Mouse (Mus musculus): Measurements from ENCODE around the gene Lrrc10. TPM values are rescaled to one million over a fixed set of nuclear protein-coding genes. Genes with fewer than 3 reads are reported as not detected.
"Not testable (repeated sequence)": the region's sequence is repeated elsewhere in the genome, so short reads cannot be mapped to it uniquely, and the experiment has no call there.

Lrrc10 gene
- total RNA-seq, 2 experiments from 2014 or later = 247 to 264 TPM

DNA sequence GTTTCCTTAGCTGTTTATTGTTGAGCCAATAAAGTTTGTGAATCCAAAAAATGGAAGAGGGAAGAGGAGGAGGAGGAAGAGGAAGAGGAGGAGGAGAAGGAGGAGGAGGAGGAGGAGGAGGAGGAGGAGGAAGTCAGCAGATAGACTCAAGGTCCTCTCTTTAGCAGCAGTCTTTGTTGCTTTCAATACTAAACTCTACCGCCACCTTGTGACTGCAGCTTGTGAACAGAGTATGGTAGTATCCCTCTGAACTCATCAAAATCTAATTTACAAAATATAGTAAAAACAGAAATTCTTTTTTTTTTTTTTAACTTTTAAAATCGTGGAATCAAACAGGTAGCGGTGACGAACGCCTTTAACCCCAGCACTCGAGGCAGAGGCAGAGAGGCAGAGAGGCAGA is 4.8 kb upstream of the Lrrc10 start:
- intact Hi-C loops (cut with DNase I) = no loop called here
- DNase-seq = no peak

- intact Hi-C loops (cut with DNase I) = no loop called here
- peak; percentile 51 to 63 for DNase-seq
These were observed 2.8 kb upstream of the Lrrc10 start for GRCm38 (mm10) chr10:117042295-117042694.

- DNase-seq = peak; percentile 39 to 63
- intact Hi-C loops (cut with DNase I) = not testable (repeated sequence)
These were observed 1.5 kb upstream of the Lrrc10 start for GRCm38 (mm10) chr10:117043497-117044166.

GRCm38 (mm10) chr10:117049253-117049652 is 4.1 kb downstream of the Lrrc10 start:
- DNase-seq = no peak
- intact Hi-C loops (cut with DNase I) = no loop called here

DNA sequence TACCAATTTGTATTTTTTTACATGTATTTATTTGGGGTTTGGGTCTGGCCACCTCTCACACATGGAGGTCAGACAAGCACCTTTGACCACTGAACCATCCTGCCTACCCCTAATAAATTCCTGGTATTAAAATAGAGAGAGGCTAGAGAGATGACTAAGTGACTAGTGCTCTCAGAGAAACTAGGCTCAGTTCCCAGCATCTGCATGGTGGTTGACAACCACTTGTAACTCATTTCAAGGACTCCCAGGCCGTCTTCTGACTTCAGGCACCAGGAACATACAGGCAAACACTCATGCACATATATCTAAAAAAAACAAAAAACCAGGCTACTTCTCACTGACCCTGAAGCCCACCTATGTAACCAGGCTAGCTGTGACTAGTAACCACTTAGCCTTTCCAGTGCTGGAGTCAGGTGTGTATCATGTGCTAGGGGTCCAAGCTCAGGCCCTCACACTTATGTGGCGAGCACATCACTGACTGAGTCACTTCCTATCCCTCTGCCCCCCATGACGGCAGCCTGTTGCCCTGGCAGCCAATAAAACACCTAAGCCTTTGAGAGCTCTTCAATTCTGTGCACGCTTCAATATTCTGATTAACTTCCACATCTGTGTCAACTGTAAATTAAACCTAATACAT is 4.9 kb downstream of the Lrrc10 start:
- no peak for DNase-seq
- intact Hi-C loops (cut with DNase I) = no loop called here

GRCm38 (mm10) chr10:117055668-117056067 is 10.5 kb downstream of the Lrrc10 start:
- intact Hi-C loops (cut with DNase I) = loop anchor here (5.0 kb wide), 1 partner anchor 152 kb away; no protein-coding TSS in a partner anchor
- DNase-seq = no peak

GRCm38 (mm10) chr10:117062894-117063253 is 17.7 kb downstream of the Lrrc10 start:
- DNase-seq = no peak
- intact Hi-C loops (cut with DNase I) = loop anchor here (2.0 kb wide), 1 partner anchor 86 kb away; the partner anchor contains the start of gene Frs2

DNA sequence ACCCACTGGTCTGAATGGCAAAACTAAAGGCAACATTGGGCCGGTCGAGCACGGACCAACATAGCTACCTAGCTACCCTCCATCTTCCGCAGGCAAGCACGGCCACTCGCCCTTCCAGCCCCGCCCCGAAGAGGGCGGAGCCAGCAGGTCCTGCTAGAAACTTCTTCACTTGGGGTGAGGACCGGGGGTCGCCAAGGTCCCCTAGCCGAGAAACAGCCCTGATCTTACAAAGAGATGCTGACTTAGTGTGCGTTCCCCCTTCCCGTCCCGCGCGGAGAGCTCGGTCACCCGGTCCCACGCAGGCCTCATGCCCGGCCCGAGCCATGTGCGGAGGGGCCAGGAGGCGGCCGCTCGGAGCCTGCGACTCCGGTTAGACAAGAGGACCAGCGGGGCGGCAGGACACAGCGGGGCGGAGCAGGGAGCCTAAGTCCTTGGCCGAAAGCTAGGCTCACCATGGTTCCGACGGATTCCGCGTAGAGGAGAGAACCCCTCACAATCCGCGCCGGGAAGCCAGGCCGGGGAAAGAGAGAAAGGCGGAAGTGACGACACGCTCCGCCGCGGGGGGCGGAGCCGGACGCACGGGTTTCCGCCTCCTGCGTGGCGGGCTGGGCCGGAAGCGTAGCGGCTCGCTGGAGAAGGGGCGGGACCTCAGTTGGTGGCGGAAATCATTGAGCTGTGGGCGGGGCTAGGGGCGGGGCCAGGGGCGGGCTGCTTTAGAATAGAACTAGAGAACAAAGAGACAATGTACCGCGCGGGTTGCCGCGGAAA is 18.3 kb downstream of the Lrrc10 start, which contains the start of gene Cct2:
Cct2 (minus strand) TSS at position 561 of the 768 bp plus-strand sequence.
- DNase-seq = peak; percentile 92 to 93
- intact Hi-C loops (cut with DNase I) = loop anchor here (2.0 kb wide), 1 partner anchor 85 kb away; the partner anchor contains the start of gene Frs2

DNA sequence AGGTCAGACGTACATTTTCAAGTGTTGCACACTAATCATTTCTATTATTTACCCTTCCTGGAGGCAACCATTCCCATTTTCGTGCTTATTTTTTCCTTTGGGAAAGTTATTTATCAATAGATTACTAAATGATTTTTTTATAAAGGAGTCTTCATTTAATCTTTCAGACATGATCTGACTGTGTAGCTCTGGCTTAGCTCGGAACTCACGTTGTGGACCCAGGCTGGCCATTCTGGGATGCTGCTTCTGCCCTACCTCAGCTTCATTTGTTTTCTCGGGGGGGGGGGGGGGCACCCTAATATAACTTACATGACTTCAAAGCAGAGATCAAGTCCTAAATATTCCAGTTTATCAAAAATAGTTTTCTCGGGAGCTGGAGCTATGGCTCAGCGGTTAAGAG is 18.9 kb downstream of the Lrrc10 start:
- intact Hi-C loops (cut with DNase I) = no loop called here
- DNase-seq = no peak

- intact Hi-C loops (cut with DNase I) = no loop called here
- DNase-seq = no peak
These were observed 24.0 kb downstream of the Lrrc10 start for GRCm38 (mm10) chr10:117069109-117069508.

DNA sequence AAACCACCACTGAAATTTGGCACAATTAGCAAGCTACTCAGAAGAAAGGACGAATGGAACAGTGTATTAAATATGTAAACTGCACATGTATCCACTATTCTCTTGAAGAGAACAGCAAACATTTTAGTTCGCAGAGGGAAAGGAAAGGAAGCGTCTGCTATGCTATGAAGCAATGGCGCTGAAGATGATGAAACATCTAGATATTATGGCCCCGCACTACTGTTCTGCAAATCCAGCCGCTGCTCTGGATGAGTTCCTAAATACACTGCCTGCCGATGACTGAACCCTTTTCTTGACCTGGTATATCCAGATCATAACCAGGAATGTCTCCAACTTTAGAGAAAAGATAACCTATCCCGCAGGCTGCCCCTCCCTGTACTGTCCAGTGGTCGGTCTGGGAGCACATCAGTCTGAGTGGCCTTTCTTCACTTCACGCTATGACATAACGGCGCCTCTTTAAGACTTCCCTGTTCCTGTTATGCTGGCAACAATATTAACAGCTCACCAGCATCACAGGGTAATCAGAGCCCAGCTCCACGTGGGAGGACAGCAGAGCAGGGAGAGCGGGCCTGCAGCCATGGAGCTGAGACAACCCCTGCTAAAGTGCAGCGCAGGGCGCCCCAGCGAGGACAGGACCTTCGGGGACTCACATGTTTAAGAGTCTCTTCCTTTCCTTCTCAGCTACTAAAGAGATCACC is 27.2 kb downstream of the Lrrc10 start:
- intact Hi-C loops (cut with DNase I) = no loop called here
- DNase-seq = peak in 1 of 2 experiments; percentile 26

GRCm38 (mm10) chr10:117073176-117073575 is 28.0 kb downstream of the Lrrc10 start:
- intact Hi-C loops (cut with DNase I) = no loop called here
- no peak for DNase-seq

GRCm38 (mm10) chr10:117078284-117078683 is 33.1 kb downstream of the Lrrc10 start:
- intact Hi-C loops (cut with DNase I) = loop anchor here (5.0 kb wide), 1 partner anchor 129 kb away; no protein-coding TSS in a partner anchor
- DNase-seq = peak; percentile 42 to 53

DNA sequence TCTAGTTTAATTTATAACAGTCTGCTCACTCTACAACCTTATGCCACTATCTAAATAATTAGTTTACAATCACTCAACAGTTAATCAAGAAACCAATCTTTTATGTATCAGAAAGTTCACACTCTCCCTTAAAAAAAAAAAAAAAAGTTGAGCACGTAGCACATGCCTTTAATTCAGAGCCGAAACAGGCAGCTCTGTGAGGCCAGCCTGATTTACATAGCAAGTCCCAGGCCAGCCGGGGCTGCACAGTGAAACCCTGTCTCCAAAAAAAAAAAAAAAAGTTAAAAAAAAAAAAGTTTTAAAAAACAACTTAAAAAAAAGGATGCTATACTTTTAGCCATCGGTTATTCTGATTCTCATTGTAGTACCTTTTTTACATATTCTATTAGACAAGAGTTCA is 36.2 kb downstream of the Lrrc10 start:
- DNase-seq = no peak
- intact Hi-C loops (cut with DNase I) = no loop called here

- intact Hi-C loops (cut with DNase I) = no loop called here
- no peak for DNase-seq
These were observed 36.8 kb downstream of the Lrrc10 start for GRCm38 (mm10) chr10:117081914-117082359.

DNA sequence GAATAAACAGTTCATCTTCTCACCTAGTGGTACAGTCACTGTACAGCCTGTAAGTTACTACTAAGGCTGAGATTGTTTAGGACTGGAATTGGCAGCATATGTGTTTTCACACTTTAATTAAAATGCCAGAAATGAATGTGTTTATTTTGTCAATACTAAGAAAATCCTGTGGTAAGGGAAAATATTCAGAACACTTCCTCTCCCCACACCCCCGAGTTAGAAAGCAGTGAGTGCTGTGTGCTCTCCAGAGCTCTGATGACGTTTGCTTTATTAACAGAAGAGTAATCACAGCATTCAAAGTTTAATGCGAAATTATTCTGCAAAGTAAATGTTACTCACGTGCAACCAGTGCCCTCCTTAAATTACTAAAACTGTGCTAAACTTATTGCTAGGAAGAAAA is 44.5 kb downstream of the Lrrc10 start:
- DNase-seq = no peak
- intact Hi-C loops (cut with DNase I) = no loop called here

GRCm38 (mm10) chr10:117094504-117095329 is 49.6 kb downstream of the Lrrc10 start:
- intact Hi-C loops (cut with DNase I) = loop anchor here (5.0 kb wide), 1 partner anchor 53 kb away; the partner anchor contains the start of gene Frs2
- DNase-seq = peak in 1 of 2 experiments; percentile 36

DNA sequence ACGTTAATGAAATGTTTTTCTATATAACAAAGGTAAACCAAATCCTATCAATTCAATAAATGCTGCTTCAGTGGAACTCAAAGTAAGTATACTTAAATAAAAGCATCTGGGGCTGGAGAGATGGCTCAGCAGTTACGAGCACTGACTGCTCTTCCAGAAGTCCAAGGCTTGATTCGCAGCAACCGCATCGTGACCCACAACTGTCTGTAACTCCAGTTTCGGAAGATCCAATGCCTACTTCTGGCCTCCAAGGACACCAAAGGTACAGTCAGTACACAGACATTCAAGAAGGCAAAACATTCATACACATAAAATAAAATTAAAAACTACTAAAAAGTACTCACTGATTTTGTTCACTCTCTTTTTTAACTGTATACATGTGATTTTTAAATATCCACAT is 51.0 kb downstream of the Lrrc10 start:
- DNase-seq = no peak
- intact Hi-C loops (cut with DNase I) = loop anchor here (5.0 kb wide), 1 partner anchor 51 kb away; the partner anchor contains the start of gene Frs2
